Mouse (Mus musculus): ENCODE measurements around the gene Rbm24. TPM values are rescaled to one million over a fixed set of nuclear protein-coding genes. Genes with fewer than 3 reads are reported as not detected.

Rbm24 gene
- total RNA-seq (2023): under 1 TPM; 0.36 to 0.60 TPM

DNA sequence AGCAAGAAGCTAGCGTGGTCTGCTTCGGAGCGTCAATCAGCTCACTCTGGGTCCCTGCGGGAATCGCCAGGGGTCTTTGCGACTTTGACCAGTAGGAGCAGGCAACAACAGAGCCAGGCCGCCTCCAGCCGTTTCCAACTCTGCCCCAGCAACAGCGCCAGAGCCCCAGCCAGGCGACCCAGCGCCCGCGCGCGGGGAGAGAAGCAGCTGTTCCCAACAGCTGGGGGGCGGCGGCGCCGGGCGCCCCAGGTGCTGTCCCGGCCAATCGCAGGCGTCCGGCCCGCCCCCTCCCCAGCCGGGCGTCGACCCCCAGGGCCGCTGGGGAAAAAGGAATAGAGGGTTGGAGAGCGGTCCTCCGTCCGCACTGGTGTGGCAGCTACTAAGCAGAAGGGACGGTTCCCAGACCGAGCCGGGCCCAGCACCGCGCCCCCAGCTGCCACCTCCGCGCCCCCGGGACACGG, at the start of gene Rbm24:
Rbm24 (plus strand) TSS at position 294 of the 461 bp plus-strand sequence.

Other genes starting within 250 kb of the Rbm24 start
- not detected for gene Stmnd1, start 144.7 kb upstream of the Rbm24 start, total RNA-seq (2023)
- gene Cap2, start 83.4 kb downstream of the Rbm24 start, total RNA-seq (2023): 10 to 100 TPM; 45.1 to 47.5 TPM